28 mouse cellular contexts compared by ENCODE assay signal in genomic region chr1:134152626-134153590, GRCm38 (mm10). TPM values are rescaled to one million over a fixed set of nuclear protein-coding genes. Genes with fewer than 3 reads are reported as not detected.
DNase-seq lines count a peak whose midpoint lies in the region; ATAC-seq and TF ChIP-seq lines count a peak whose summit lies in the region.
"Had no signal": no experiment of that assay in that cellular context is flagged by ENCODE, and none has a peak within 500 bp of the region (broad histone marks: within the 10 kb centered on the region; RNA-seq: fewer than 3 reads in every experiment).

No protein-coding gene starts in this region.

- 39% methylated on average over 21 of the region's 21 CpGs for WGBS in heart, embryonic 11.5 days (ENCODE audit: insufficient replicate concordance)
- 78% methylated on average over 21 of the region's 21 CpGs for WGBS in midbrain, embryonic 11.5 days
- 76% methylated on average over 21 of the region's 21 CpGs for WGBS in midbrain, embryonic 16.5 days
- 51% methylated on average over 21 of the region's 21 CpGs for WGBS in liver, embryonic 16.5 days (ENCODE audit: insufficient replicate concordance)
- 82% methylated on average over 21 of the region's 21 CpGs for WGBS in cerebellum, adult 2 months
- 78% methylated on average over 21 of the region's 21 CpGs for WGBS in hindbrain, embryonic 11.5 days

- H3K27me3 ChIP-seq in heart, embryonic 11.5 days (ENCODE audit: control insufficient read depth, insufficient read depth, low read length), result no peaks in the 10 kb centered on the region
- H3K27me3 ChIP-seq in midbrain, embryonic 11.5 days (ENCODE audit: control insufficient read depth, insufficient read depth, low read length), result no peaks in the 10 kb centered on the region
- no peaks in the 10 kb centered on the region for H3K27me3 ChIP-seq in midbrain, embryonic 16.5 days (ENCODE audit: control insufficient read depth, insufficient read depth, low read depth, low read length)
- no peaks in the 10 kb centered on the region for H3K27me3 ChIP-seq in liver, embryonic 16.5 days (ENCODE audit: control insufficient read depth, insufficient read depth, low read depth, low read length)
- H3K27me3 ChIP-seq in cerebellum, adult 2 months (ENCODE audit: control insufficient read depth, insufficient read depth, low read length), result no peaks in the 10 kb centered on the region
- no peaks in the 10 kb centered on the region for H3K27me3 ChIP-seq in hindbrain, embryonic 11.5 days (ENCODE audit: control insufficient read depth, insufficient read depth, low read length)
- H3K27me3 ChIP-seq: embryonic facial prominence, embryonic 12.5 days; hindbrain, embryonic 13.5 days; kidney, embryonic 15.5 days had no signal

- peaks cover 3% of the 10 kb centered on the region; the same call in 1 of the 2 replicates for H3K9me3 ChIP-seq in heart, embryonic 11.5 days (replicated peaks; ENCODE audit: control insufficient read depth, low read length)
- H3K9me3 ChIP-seq in midbrain, embryonic 11.5 days (ENCODE audit: control insufficient read depth, low read length), result no peaks in the 10 kb centered on the region
- no peaks in the 10 kb centered on the region for H3K9me3 ChIP-seq in midbrain, embryonic 16.5 days (replicated peaks; ENCODE audit: control insufficient read depth, low read length, poor library complexity, severe bottlenecking)
- H3K9me3 ChIP-seq in liver, embryonic 16.5 days (replicated peaks; ENCODE audit: control insufficient read depth, low read length), result no peaks in the 10 kb centered on the region
- no peaks in the 10 kb centered on the region for H3K9me3 ChIP-seq in hindbrain, embryonic 11.5 days (ENCODE audit: control insufficient read depth, low read length)
- H3K9me3 ChIP-seq: embryonic facial prominence, embryonic 12.5 days; hindbrain, embryonic 13.5 days; kidney, embryonic 15.5 days; limb, embryonic 12.5 days had no signal

- no peak for ATAC-seq in heart, embryonic 11.5 days (replicated peaks; ENCODE audit: insufficient number of reproducible peaks, low FRiP score, low TSS enrichment)
- ATAC-seq in midbrain, embryonic 11.5 days (ENCODE audit: low FRiP score), result no peak
- ATAC-seq in midbrain, embryonic 16.5 days, result no peak
- ATAC-seq in liver, embryonic 16.5 days (ENCODE audit: low read depth), result peak; percentile 64
- ATAC-seq in hindbrain, embryonic 11.5 days (ENCODE audit: low FRiP score), result no peak
- ATAC-seq: CD4-positive, CD25-positive, alpha-beta regulatory T cell, adult 4 months had no signal

- peak overlapping the region; percentile 9; the same call in 1 of the 2 replicates for H3K4me2 ChIP-seq in heart, embryonic 11.5 days
- H3K4me2 ChIP-seq in midbrain, embryonic 11.5 days, result no peak overlapping the region
- no peak overlapping the region for H3K4me2 ChIP-seq in midbrain, embryonic 16.5 days (ENCODE audit: low read length)
- H3K4me2 ChIP-seq in liver, embryonic 16.5 days (ENCODE audit: low read depth, low read length), result no peak overlapping the region
- H3K4me2 ChIP-seq in hindbrain, embryonic 11.5 days (replicated peaks; ENCODE audit: low read depth, low read length), result no peak overlapping the region
- H3K4me2 ChIP-seq: embryonic facial prominence, embryonic 12.5 days; forebrain, embryonic 12.5 days; hindbrain, embryonic 13.5 days; kidney, embryonic 15.5 days; limb, embryonic 12.5 days had no signal

- intact Hi-C loops in heart, postnatal 10 days (cut with DNase I), result loop anchor here (2.0 kb wide), 1 partner anchor 50 kb away; no protein-coding TSS in a partner anchor

- no peaks in the 10 kb centered on the region for H3K36me3 ChIP-seq in heart, embryonic 11.5 days (ENCODE audit: control insufficient read depth, insufficient read depth, low read length)
- no peaks in the 10 kb centered on the region for H3K36me3 ChIP-seq in midbrain, embryonic 11.5 days (ENCODE audit: control insufficient read depth, insufficient read depth, low read length)
- no peaks in the 10 kb centered on the region for H3K36me3 ChIP-seq in midbrain, embryonic 16.5 days (ENCODE audit: control insufficient read depth, insufficient read depth, low read length)
- H3K36me3 ChIP-seq in liver, embryonic 16.5 days (ENCODE audit: control insufficient read depth, insufficient read depth), result no peaks in the 10 kb centered on the region
- H3K36me3 ChIP-seq in hindbrain, embryonic 11.5 days (ENCODE audit: control insufficient read depth, insufficient read depth, low read length), result no peaks in the 10 kb centered on the region
- H3K36me3 ChIP-seq: embryonic facial prominence, embryonic 12.5 days; forebrain, embryonic 12.5 days; hindbrain, embryonic 13.5 days; kidney, embryonic 15.5 days; limb, embryonic 12.5 days had no signal

- no peak for DNase-seq in heart, postnatal 10 days
- peak; percentile 76 for DNase-seq in midbrain, embryonic 11.5 days (ENCODE audit: low spot score, missing footprints)
- DNase-seq in cerebellum, adult 2 months, result no peak
- DNase-seq in hindbrain, embryonic 11.5 days (ENCODE audit: low spot score), result no peak
- DNase-seq: adrenal gland, adult 2 months; cerebellum, adult 11-12 months; cerebellum, postnatal 14 days; gastrocnemius, adult 2 months; kidney, adult 11 months; kidney, postnatal 36 days; layer of hippocampus, postnatal 36 days; lung, adult 2 months; right cerebral cortex, adult 18-20 months; right cerebral cortex, postnatal 4 days; thymus, postnatal 25 days had no signal

- H3K4me3 ChIP-seq in heart, embryonic 11.5 days (ENCODE audit: low read depth, low read length), result no peak overlapping the region
- H3K4me3 ChIP-seq in midbrain, embryonic 11.5 days (ENCODE audit: low read depth, low read length), result no peak overlapping the region
- H3K4me3 ChIP-seq in midbrain, embryonic 16.5 days (ENCODE audit: low read depth, low read length), result no peak overlapping the region
- H3K4me3 ChIP-seq in liver, embryonic 16.5 days (ENCODE audit: low read depth, low read length), result no peak overlapping the region
- H3K4me3 ChIP-seq in cerebellum, adult 2 months (replicated peaks; ENCODE audit: insufficient read depth, low read depth, low read length), result no peak overlapping the region
- no peak overlapping the region for H3K4me3 ChIP-seq in hindbrain, embryonic 11.5 days (ENCODE audit: low read depth, low read length)
- H3K4me3 ChIP-seq: embryonic facial prominence, embryonic 12.5 days; erythroblast, embryonic 14.5 days; forebrain, embryonic 12.5 days; gastrocnemius, adult 2 months; hindbrain, embryonic 13.5 days; kidney, embryonic 15.5 days; limb, embryonic 12.5 days had no signal

- 0 out of 2 replicates have a peak overlapping the region, but pooled peaks have one; percentile 12 for H3K27ac ChIP-seq in heart, embryonic 11.5 days (ENCODE audit: low read depth, low read length)
- H3K27ac ChIP-seq in midbrain, embryonic 11.5 days (ENCODE audit: low read depth, low read length), result no peak overlapping the region
- H3K27ac ChIP-seq in midbrain, embryonic 16.5 days (ENCODE audit: low read length), result no peak overlapping the region
- H3K27ac ChIP-seq in liver, embryonic 16.5 days (ENCODE audit: low read length), result no peak overlapping the region
- H3K27ac ChIP-seq in cerebellum, adult 2 months (ENCODE audit: insufficient read depth, low read length), result no peak overlapping the region
- H3K27ac ChIP-seq in hindbrain, embryonic 11.5 days (ENCODE audit: low read depth, low read length), result no peak overlapping the region
- H3K27ac ChIP-seq: embryonic facial prominence, embryonic 12.5 days; forebrain, embryonic 12.5 days; gastrocnemius, adult 2 months; hindbrain, embryonic 13.5 days; kidney, embryonic 15.5 days; limb, embryonic 12.5 days had no signal

- peaks cover 6% of the 10 kb centered on the region for H3K4me1 ChIP-seq in heart, embryonic 11.5 days (ENCODE audit: control insufficient read depth, insufficient read depth, low read length)
- no peaks in the 10 kb centered on the region for H3K4me1 ChIP-seq in midbrain, embryonic 11.5 days (ENCODE audit: control insufficient read depth, insufficient read depth, low read length)
- H3K4me1 ChIP-seq in midbrain, embryonic 16.5 days (ENCODE audit: control insufficient read depth, insufficient read depth, low read length), result no peaks in the 10 kb centered on the region
- H3K4me1 ChIP-seq in liver, embryonic 16.5 days (ENCODE audit: control insufficient read depth, low read depth, low read length), result peaks cover 7% of the 10 kb centered on the region
- H3K4me1 ChIP-seq in cerebellum, adult 2 months (ENCODE audit: control insufficient read depth, insufficient read depth, low read length), result no peaks in the 10 kb centered on the region
- H3K4me1 ChIP-seq in hindbrain, embryonic 11.5 days (replicated peaks; ENCODE audit: control insufficient read depth, insufficient read depth, low read length), result no peaks in the 10 kb centered on the region
- H3K4me1 ChIP-seq: embryonic facial prominence, embryonic 12.5 days; forebrain, embryonic 12.5 days had no signal

- no peak overlapping the region; the same call in 1 of the 2 replicates for H3K9ac ChIP-seq in heart, embryonic 11.5 days (ENCODE audit: low read depth, low read length)
- H3K9ac ChIP-seq in midbrain, embryonic 11.5 days (ENCODE audit: low read length), result no peak overlapping the region
- no peak overlapping the region for H3K9ac ChIP-seq in midbrain, embryonic 16.5 days (ENCODE audit: low read depth, low read length)
- no peak overlapping the region for H3K9ac ChIP-seq in liver, embryonic 16.5 days (ENCODE audit: low read depth, low read length)
- H3K9ac ChIP-seq in hindbrain, embryonic 11.5 days (ENCODE audit: low read depth, low read length), result no peak overlapping the region
- H3K9ac ChIP-seq: embryonic facial prominence, embryonic 12.5 days; forebrain, embryonic 12.5 days; hindbrain, embryonic 13.5 days; kidney, embryonic 15.5 days; limb, embryonic 12.5 days had no signal

- TF ChIP-seq POLR2A in cerebellum, adult 2 months (IDR thresholded peaks at IDR 0.05; ENCODE audit: borderline replicate concordance, insufficient read depth, low read length), result no peak

- TF ChIP-seq CTCF in cerebellum, adult 2 months (IDR thresholded peaks at IDR 0.05; ENCODE audit: borderline replicate concordance, insufficient read depth, low read depth, low read length), result no peak

RNA-seq across cellular contexts. Expression of gene Chil1, which starts 29.1 kb away (rescaled TPM):
- 1.5 and 1.9 TPM in 2 replicates for polyA plus RNA-seq in heart, embryonic 11.5 days (2014; fragmentation: Nextera tagmentation; extraction: Ambion mirVana)
- total RNA-seq in heart, postnatal 10 days (2021), result under 1 TPM; 0.53 to 0.55 TPM
- 1.8 and 2.2 TPM in 2 replicates for polyA plus RNA-seq in midbrain, embryonic 11.5 days (2014; fragmentation: Nextera tagmentation; extraction: Ambion mirVana)
- polyA plus RNA-seq in midbrain, embryonic 16.5 days (2015; fragmentation: Nextera tagmentation; extraction: Ambion mirVana), result 2.0 and 3.9 TPM in 2 replicates
- polyA plus RNA-seq in liver, embryonic 16.5 days (2015; fragmentation: Nextera tagmentation; extraction: Ambion mirVana), result 16.1 and 19.9 TPM in 2 replicates
- polyA plus RNA-seq in cerebellum, adult 2 months (2012; rRNA removed), result 19.8 and 24.2 TPM in 2 replicates
- 1.1 and 2.0 TPM in 2 replicates for polyA plus RNA-seq in hindbrain, embryonic 11.5 days (2014; fragmentation: Nextera tagmentation; extraction: Ambion mirVana)
- polyA plus RNA-seq: erythroblast, embryonic 14.5 days had no signal

RNA-seq across cellular contexts. Expression of gene Mybph, which starts 40.3 kb away (rescaled TPM):
- polyA plus RNA-seq in heart, embryonic 11.5 days (2014; fragmentation: Nextera tagmentation; extraction: Ambion mirVana), result 1.0 and 1.2 TPM in 2 replicates
- under 1 TPM in 1 of 2 experiments, not detected in 1; 0.32 TPM for total RNA-seq in heart, postnatal 10 days (2021)
- 0.12 and 0.22 TPM in 2 replicates for polyA plus RNA-seq in midbrain, embryonic 11.5 days (2014; fragmentation: Nextera tagmentation; extraction: Ambion mirVana)
- 0.18 TPM in 1 of 2 replicates, not detected in the other for polyA plus RNA-seq in midbrain, embryonic 16.5 days (2015; fragmentation: Nextera tagmentation; extraction: Ambion mirVana)
- polyA plus RNA-seq in liver, embryonic 16.5 days (2015; fragmentation: Nextera tagmentation; extraction: Ambion mirVana), result 0.55 and 1.7 TPM in 2 replicates
- 0.14 and 0.18 TPM in 2 replicates for polyA plus RNA-seq in cerebellum, adult 2 months (2012; rRNA removed)
- polyA plus RNA-seq in hindbrain, embryonic 11.5 days (2014; fragmentation: Nextera tagmentation; extraction: Ambion mirVana), result 1.4 and 3.7 TPM in 2 replicates
- total RNA-seq: left cerebral cortex, postnatal 14 days; midbrain, postnatal 0 days had no signal
- polyA plus RNA-seq: CD4-positive, CD25-positive, alpha-beta regulatory T cell, adult 4 months; erythroblast, embryonic 14.5 days; midbrain, postnatal 0 days; stomach, embryonic 14.5 days had no signal

RNA-seq across cellular contexts. Expression of gene Chit1, which starts 41.9 kb away (rescaled TPM):
- polyA plus RNA-seq in heart, embryonic 11.5 days (2014; fragmentation: Nextera tagmentation; extraction: Ambion mirVana), result 1.7 and 1.9 TPM in 2 replicates
- total RNA-seq in heart, postnatal 10 days (2021), result not detected
- polyA plus RNA-seq in midbrain, embryonic 11.5 days (2014; fragmentation: Nextera tagmentation; extraction: Ambion mirVana), result not detected in 2 replicates
- 0.21 TPM in 1 of 2 replicates, not detected in the other for polyA plus RNA-seq in midbrain, embryonic 16.5 days (2015; fragmentation: Nextera tagmentation; extraction: Ambion mirVana)
- polyA plus RNA-seq in liver, embryonic 16.5 days (2015; fragmentation: Nextera tagmentation; extraction: Ambion mirVana), result 0.19 and 0.20 TPM in 2 replicates
- polyA plus RNA-seq in cerebellum, adult 2 months (2012; rRNA removed), result not detected in 2 replicates
- not detected in 2 replicates for polyA plus RNA-seq in hindbrain, embryonic 11.5 days (2014; fragmentation: Nextera tagmentation; extraction: Ambion mirVana)
- total RNA-seq: adrenal gland, adult 2 months; gastrocnemius, adult 2 months; layer of hippocampus, postnatal 36 days had no signal
- polyA plus RNA-seq: CD4-positive, CD25-positive, alpha-beta regulatory T cell, adult 4 months; embryonic facial prominence, embryonic 12.5 days; erythroblast, embryonic 14.5 days; forebrain, embryonic 12.5 days; limb, embryonic 12.5 days; stomach, embryonic 14.5 days had no signal
